Mouse (Mus musculus) CH12.LX (cell line): ENCODE measurements around the gene Ctsh. TPM values are rescaled to one million over a fixed set of nuclear protein-coding genes. Genes with fewer than 3 reads are reported as not detected.
A peak's percentile ranks its signal among the peaks of the same experiment; 100 is the strongest.

ENCODE experiments used
- DNase-seq: peaks from one replicate; pipeline ENCODE4 v3.0.0-alpha.2; 2013; ENCODE audit errors: extremely low read depth
- H3K27ac ChIP-seq: 2 replicates; pipeline ENCODE4 v1.5.1; 2012; ENCODE audit warnings: low read depth, mild to moderate bottlenecking, control low read depth, moderate library complexity; ENCODE audit not compliant: insufficient read depth
- H3K27me3 ChIP-seq: replicated peaks from 2 replicates; pipeline ENCODE3; 2012; ENCODE audit warnings: inconsistent platforms
- H3K36me3 ChIP-seq, 2 experiments: replicated peaks in 1 of 2; 2 replicates each; pipeline versions ENCODE3 to v1.6.1; 2012; ENCODE audit warnings: inconsistent platforms in 1 of 2, low read length in 1 of 2, mild to moderate bottlenecking in 1 of 2, mixed read lengths in 1 of 2, moderate library complexity in 1 of 2; ENCODE audit not compliant: control insufficient read depth in 1 of 2, insufficient read depth in 1 of 2
- H3K4me1 ChIP-seq, 2 experiments: 2 replicates each; pipeline ENCODE4 v1.6.1; 2012; ENCODE audit warnings: inconsistent platforms in 1 of 2, moderate library complexity in 1 of 2; ENCODE audit not compliant: insufficient read depth in 2 of 2, control insufficient read depth in 1 of 2
- H3K4me2 ChIP-seq: 2 replicates; pipeline ENCODE4 v1.6.1; 2012; ENCODE audit warnings: low read depth, mild to moderate bottlenecking, control low read depth; ENCODE audit not compliant: poor library complexity, insufficient read depth, severe bottlenecking
- H3K4me3 ChIP-seq, 3 experiments: fragments of 150-350 bp in 1 of 3; sonication (generic) in 1 of 3; replicated peaks in 1 of 3; 2 replicates each; pipeline versions ENCODE3 to v1.5.1; 2011 to 2012; ENCODE audit warnings: low read depth in 2 of 3, low read length in 2 of 3, mild to moderate bottlenecking in 2 of 3, moderate library complexity in 2 of 3, control low read depth in 1 of 3, improper control_type of control experiment in 1 of 3, inconsistent platforms in 1 of 3, mixed read lengths in 1 of 3; ENCODE audit not compliant: poor library complexity in 1 of 3
- H3K79me2 ChIP-seq: replicated peaks from 2 replicates; pipeline ENCODE4 v1.6.1; 2012; ENCODE audit warnings: mild to moderate bottlenecking, moderate library complexity; ENCODE audit not compliant: control insufficient read depth, poor library complexity, insufficient read depth, severe bottlenecking; ENCODE audit errors: extremely low read depth
- H3K9ac ChIP-seq: 2 replicates; pipeline ENCODE4 v1.6.1; 2012; ENCODE audit warnings: low read depth, mild to moderate bottlenecking, control low read depth, moderate library complexity; ENCODE audit not compliant: insufficient read depth
- H3K9me3 ChIP-seq: replicated peaks from 2 replicates; pipeline ENCODE3; 2012; ENCODE audit warnings: low read length, inconsistent platforms, mixed read lengths
- BHLHE40 ChIP-seq: IDR thresholded peaks from 2 replicates; pipeline ENCODE4 v1.6.1; 2011; ENCODE audit warnings: mild to moderate bottlenecking, low read depth, low read length, improper control_type of control experiment
- CHD1 ChIP-seq: IDR thresholded peaks from 2 replicates; pipeline ENCODE4 v1.6.1; 2012; ENCODE audit warnings: low read depth, low read length, improper control_type of control experiment, inconsistent platforms
- E2F4 ChIP-seq: IDR thresholded peaks from 2 replicates; pipeline ENCODE4 v1.6.1; 2011; ENCODE audit warnings: low read depth, low read length, improper control_type of control experiment; ENCODE audit not compliant: insufficient replicate concordance
- KAT2A ChIP-seq: IDR thresholded peaks from 2 replicates; pipeline ENCODE4 v1.6.1; 2012; ENCODE audit warnings: low read length, improper control_type of control experiment, inconsistent platforms; ENCODE audit not compliant: insufficient replicate concordance
- MAFK ChIP-seq: IDR thresholded peaks from 2 replicates; pipeline ENCODE4 v1.6.1; 2011; ENCODE audit warnings: low read length, improper control_type of control experiment; ENCODE audit not compliant: insufficient replicate concordance
- MAZ ChIP-seq: IDR thresholded peaks from 2 replicates; pipeline ENCODE4 v1.6.1; 2012; ENCODE audit warnings: low read depth, mild to moderate bottlenecking, inconsistent platforms, low read length, improper control_type of control experiment, moderate library complexity
- NELFE ChIP-seq: IDR thresholded peaks from 2 replicates; pipeline ENCODE4 v1.6.1; 2011; ENCODE audit warnings: low read depth, low read length, improper control_type of control experiment
- PAX5 ChIP-seq: IDR thresholded peaks from 2 replicates; pipeline ENCODE4 v1.6.1; 2012; ENCODE audit warnings: low read length, inconsistent platforms, mixed read lengths
- POLR2AphosphoS2 ChIP-seq: IDR thresholded peaks from 2 replicates; pipeline ENCODE4 v1.6.1; 2011; ENCODE audit warnings: low read depth, low read length, improper control_type of control experiment
- SIN3A ChIP-seq: IDR thresholded peaks from 2 replicates; pipeline ENCODE4 v1.6.1; 2012; ENCODE audit warnings: low read length, improper control_type of control experiment, inconsistent platforms
- UBTF ChIP-seq: IDR thresholded peaks from 2 replicates; pipeline ENCODE4 v1.6.1; 2012; ENCODE audit warnings: low read depth, mild to moderate bottlenecking, inconsistent platforms, low read length, improper control_type of control experiment, moderate library complexity
- USF2 ChIP-seq: conservative IDR thresholded peaks from 2 replicates; pipeline ENCODE4 v1.6.1; 2011; ENCODE audit warnings: low read depth, low read length, improper control_type of control experiment
- ZC3H11A ChIP-seq: IDR thresholded peaks from 2 replicates; pipeline ENCODE4 v1.6.1; 2012; ENCODE audit warnings: low read depth, mild to moderate bottlenecking, inconsistent platforms, low read length, improper control_type of control experiment
- ZMIZ1 ChIP-seq: IDR thresholded peaks from 2 replicates; pipeline ENCODE4 v1.6.1; 2012; ENCODE audit warnings: low read depth, mild to moderate bottlenecking, inconsistent platforms, low read length, improper control_type of control experiment
- ZNF384 ChIP-seq: IDR thresholded peaks from 2 replicates; pipeline ENCODE4 v1.6.1; 2012; ENCODE audit warnings: low read depth, low read length, improper control_type of control experiment, inconsistent platforms
- dilution Hi-C: fragments of 300-500 bp; cut with MboI; formaldehyde crosslinking; loops from 2 replicates; pipeline ENCODE4 v1.14.3; 2020; ENCODE audit warnings: low sequenced_read_pairs; ENCODE audit not compliant: extremely low pct_unique_long_range_greater_than_20kb, extremely low pct_ligation_motif_present
- in situ Hi-C: fragments of 300-500 bp; cut with MboI; formaldehyde crosslinking; loops from 3 replicates; pipeline ENCODE4 v1.14.3; 2019; ENCODE audit warnings: low sequenced_read_pairs, low pct_ligation_motif_present, low pct_unique_long_range_greater_than_20kb, mixed read lengths
- polyA plus RNA-seq: library from polyadenylated mRNA; unstranded; fragments of >175 nt; gene quantifications from 2 replicates; pipeline ENCODE4 v1.2.1, GENCODE M21; 2012; ENCODE audit warnings: low read depth; ENCODE audit not compliant: insufficient read length
- total RNA-seq, 2 experiments: library from RNA; depleted of rRNA; stranded (reverse); fragments of 300-350 nt in 1 of 2; fragments of >200 nt in 1 of 2; gene quantifications; 2 replicates each; pipeline ENCODE4 v1.2.3; 2012 to 2014

Gene Ctsh
- total and polyA plus RNA-seq, 3 experiments, result 133 to 316 (median 256) TPM

DNA sequence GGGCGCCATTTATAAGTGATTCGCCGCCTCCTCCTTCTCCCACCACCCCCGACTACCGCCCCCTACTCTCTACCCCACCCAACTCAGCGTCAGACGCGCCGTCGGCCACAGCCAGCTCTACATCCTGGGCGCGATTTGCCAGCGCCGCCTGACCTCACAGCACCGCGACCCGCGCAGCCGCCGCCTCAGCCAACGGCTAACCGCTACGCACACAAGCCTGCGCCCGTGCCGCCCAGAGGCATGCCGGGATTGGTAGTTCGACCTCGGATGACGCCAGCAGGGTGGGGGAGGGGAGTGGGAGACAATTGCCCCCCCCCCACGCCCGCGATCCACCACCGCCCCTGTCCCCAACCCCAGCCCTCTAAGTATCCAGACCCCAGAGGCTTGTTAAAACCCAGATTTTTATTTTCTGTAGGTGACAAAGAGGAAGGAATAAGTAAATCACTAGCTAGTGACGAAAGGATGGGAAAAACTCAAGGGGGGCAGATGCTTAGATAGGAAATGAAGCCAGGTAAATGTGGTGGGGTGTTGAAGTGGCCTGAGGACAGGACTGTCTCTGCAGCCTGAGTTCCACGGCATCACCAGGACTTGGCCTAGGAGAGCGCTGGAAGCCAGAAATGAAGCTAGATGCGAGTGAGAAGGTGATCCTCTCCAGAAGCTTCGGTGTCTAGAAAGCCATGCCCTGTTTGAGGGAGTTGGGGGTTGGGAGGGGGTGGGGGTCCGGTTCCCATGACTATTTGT is 60.8 kb downstream of the Ctsh start, which contains the start of gene Morf4l1 (continued):
- no peak; the same call in 1 of the 2 replicates for TF ChIP-seq BHLHE40
- TF ChIP-seq ZC3H11A, result no peak
- TF ChIP-seq UBTF, result 0 out of 2 replicates have a peak, but pooled peaks have one; percentile 44
- peak; percentile 98 for TF ChIP-seq KAT2A
- no peak for TF ChIP-seq USF2
- no peak for TF ChIP-seq PAX5
- TF ChIP-seq ZNF384, result no peak
- peak; percentile 80 for TF ChIP-seq SIN3A
- TF ChIP-seq POLR2AphosphoS2, result no peak; the same call in 1 of the 2 replicates
- no peak for TF ChIP-seq ZMIZ1
- TF ChIP-seq CHD1, result no peak
- peak; percentile 86 for TF ChIP-seq MAZ

- H3K9me3 ChIP-seq, result no peaks in the 10 kb centered on the region
- H3K27me3 ChIP-seq, result no peaks in the 10 kb centered on the region
- H3K4me2 ChIP-seq, result peak overlapping the region; percentile 95
- in situ Hi-C loops (no loop called here), dilution Hi-C loops (no loop called here)
- TF ChIP-seq NELFE (0 out of 2 replicates have a peak, but pooled peaks have one; percentile 16), BHLHE40 (no peak)
- DNase-seq, result no peak
- peak overlapping the region; percentile 91 for H3K9ac ChIP-seq
- H3K4me3 ChIP-seq, result peak overlapping the region in 2 of 3 experiments; percentile 81 to 99
- H3K27ac ChIP-seq, result no peak overlapping the region
- peaks cover 33% of the 10 kb centered on the region for H3K79me2 ChIP-seq
- peaks cover 0 to 17% of the 10 kb centered on the region in 2 experiments; a peak in 2 of 4 replicates for H3K4me1 ChIP-seq
- no peaks in the 10 kb centered on the region for H3K36me3 ChIP-seq
Observed at GRCm38 (mm10) chr9:90115308-90115700, 61.4 kb downstream of the Ctsh start.

DNA sequence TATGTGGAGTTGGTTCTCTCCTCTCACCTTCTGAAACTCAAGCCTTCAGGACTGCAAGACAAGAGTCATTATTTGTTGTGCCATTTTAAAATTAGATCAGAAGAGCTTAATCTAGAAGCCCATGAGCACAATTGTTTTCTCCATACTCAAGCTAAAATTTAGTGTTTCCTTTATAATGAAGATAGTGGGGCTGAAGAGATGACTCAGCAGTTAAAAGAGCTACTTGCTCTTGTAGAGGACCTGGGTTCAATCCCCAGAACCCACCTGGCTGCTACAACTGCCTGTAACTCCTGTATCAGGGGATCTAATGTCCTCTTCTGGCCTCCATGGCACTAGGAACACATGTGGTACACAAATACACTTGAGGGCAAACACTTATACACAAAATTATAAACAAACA is 63.3 kb downstream of the Ctsh start:
- no peak for DNase-seq
- no peak for TF ChIP-seq E2F4
- peak; percentile 51; the same call in 1 of the 2 replicates for TF ChIP-seq MAFK
- H3K36me3 ChIP-seq, result no peaks in the 10 kb centered on the region
- peaks cover 0 to 10% of the 10 kb centered on the region in 2 experiments; a peak in 2 of 4 replicates for H3K4me1 ChIP-seq
- no peak overlapping the region for H3K27ac ChIP-seq
- H3K27me3 ChIP-seq, result no peaks in the 10 kb centered on the region
- H3K79me2 ChIP-seq, result peaks cover 14% of the 10 kb centered on the region
- dilution Hi-C loops (no loop called here), in situ Hi-C loops (no loop called here)
- no peak overlapping the region for H3K4me2 ChIP-seq
- no peaks in the 10 kb centered on the region for H3K9me3 ChIP-seq
- no peak overlapping the region for H3K4me3 ChIP-seq
- H3K9ac ChIP-seq, result no peak overlapping the region
